Mouse (Mus musculus): ENCODE data around the gene Armc9. TPM values are rescaled to one million over a fixed set of nuclear protein-coding genes. Genes with fewer than 3 reads are reported as not detected.
A peak's percentile ranks its signal among the peaks of the same experiment; 100 is the strongest.

The Armc9 gene
- polyA plus RNA-seq, 1 experiment from 2014 or later = 38.7 TPM

DNA sequence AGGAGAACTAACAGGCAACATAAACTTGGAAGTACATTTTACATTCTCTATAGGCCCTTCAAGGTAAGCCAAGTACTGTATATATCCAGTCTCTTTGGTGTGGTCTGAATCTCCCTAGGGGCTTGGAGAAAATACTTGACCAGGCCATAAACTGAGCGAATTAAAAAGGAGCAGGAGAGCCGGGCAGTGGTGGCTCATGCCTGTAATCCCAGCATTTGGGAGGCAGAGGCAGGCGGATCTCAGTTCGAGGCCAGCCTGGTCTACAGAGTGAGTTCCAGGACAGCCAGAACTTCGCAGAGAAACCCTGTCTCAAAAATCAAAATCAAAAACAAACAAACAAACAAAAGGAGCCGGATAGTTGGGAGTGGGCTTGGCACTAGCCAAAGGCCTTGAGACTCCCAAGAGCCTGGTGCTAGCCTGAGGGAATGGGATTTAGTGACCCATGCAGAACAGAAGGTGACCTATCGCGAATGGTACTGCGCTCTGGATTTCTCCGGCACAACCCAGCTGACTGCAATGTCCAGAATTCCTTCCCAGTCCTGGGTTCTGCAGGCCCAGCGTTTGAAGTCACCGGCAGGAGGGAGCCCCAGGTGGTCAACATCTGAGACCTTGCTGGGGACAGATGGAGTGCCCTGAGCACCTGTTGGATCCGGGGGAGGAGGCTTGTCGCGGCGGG, 158.7 kb downstream of the Armc9 start:
- peak overlapping the region; percentile 31; the same call in 1 of the 2 replicates for H3K4me3 ChIP-seq
- WGBS = 50% methylated on average over 16 of the region's 16 CpGs
- H3K36me3 ChIP-seq (replicated peaks) = no peaks in the 10 kb centered on the region
- peaks cover 36% of the 10 kb centered on the region for H3K4me1 ChIP-seq
- DNase-seq (ENCODE audit: extremely low spot score, low spot score) = no peak
- H3K27ac ChIP-seq = peak overlapping the region; percentile 21; the same call in 1 of the 2 replicates
- H3K9me3 ChIP-seq = no peaks in the 10 kb centered on the region
- H3K27me3 ChIP-seq (ENCODE audit: poor library complexity, severe bottlenecking) = peaks cover 11% of the 10 kb centered on the region; the same call in 1 of the 2 replicates

- peaks cover 31% of the 10 kb centered on the region for H3K4me1 ChIP-seq
- 20% methylated on average over 15 of the region's 15 CpGs for WGBS
- H3K4me3 ChIP-seq = peak overlapping the region; percentile 31; the same call in 1 of the 2 replicates
- peak overlapping the region; percentile 21; the same call in 1 of the 2 replicates for H3K27ac ChIP-seq
- no peak for DNase-seq (ENCODE audit: extremely low spot score, low spot score)
- no peaks in the 10 kb centered on the region for H3K9me3 ChIP-seq
- peaks cover 11% of the 10 kb centered on the region; the same call in 1 of the 2 replicates for H3K27me3 ChIP-seq (ENCODE audit: poor library complexity, severe bottlenecking)
- H3K36me3 ChIP-seq (replicated peaks) = no peaks in the 10 kb centered on the region
Measured at GRCm38 (mm10) chr1:86313772-86314125, 159.2 kb downstream of the Armc9 start.

GRCm38 (mm10) chr1:86320822-86321413, 166.3 kb downstream of the Armc9 start:
- WGBS = 91% methylated on average over 8 of the region's 8 CpGs
- no peak for DNase-seq (ENCODE audit: extremely low spot score, low spot score)
- no peaks in the 10 kb centered on the region for H3K4me1 ChIP-seq
- no peak overlapping the region for H3K27ac ChIP-seq
- H3K27me3 ChIP-seq (ENCODE audit: poor library complexity, severe bottlenecking) = no peaks in the 10 kb centered on the region
- no peak overlapping the region for H3K4me3 ChIP-seq
- peaks cover 3% of the 10 kb centered on the region for H3K9me3 ChIP-seq
- no peaks in the 10 kb centered on the region for H3K36me3 ChIP-seq (replicated peaks)

Other genes with a start within 250 kb of the Armc9 start
- gene 4933407L21Rik, start 226.3 kb upstream of the Armc9 start, polyA plus RNA-seq (2016; fragmentation: Nextera tagmentation; extraction: Ambion mirVana) = 0.30 and 0.87 TPM in 2 replicates
- gene Gpr55, start 193.8 kb upstream of the Armc9 start, polyA plus RNA-seq (2016; fragmentation: Nextera tagmentation; extraction: Ambion mirVana) = not detected in 2 replicates
- not detected in 2 replicates for gene Spata3, start 138.0 kb upstream of the Armc9 start, polyA plus RNA-seq (2016; fragmentation: Nextera tagmentation; extraction: Ambion mirVana)
- 0.22 and 0.26 TPM in 2 replicates for gene 2810459M11Rik, start 108.9 kb upstream of the Armc9 start, polyA plus RNA-seq (2016; fragmentation: Nextera tagmentation; extraction: Ambion mirVana)
- 244 and 249 TPM in 2 replicates for gene Psmd1, start 90.4 kb upstream of the Armc9 start, polyA plus RNA-seq (2016; fragmentation: Nextera tagmentation; extraction: Ambion mirVana)
- gene Htr2b, start 42.8 kb upstream of the Armc9 start, polyA plus RNA-seq (2016; fragmentation: Nextera tagmentation; extraction: Ambion mirVana) = 0.18 and 0.19 TPM in 2 replicates
- gene Gm21972, start 21.1 kb upstream of the Armc9 start, polyA plus RNA-seq (2016; fragmentation: Nextera tagmentation; extraction: Ambion mirVana) = 0.20 TPM in 1 of 2 replicates, not detected in the other
- 4.5 and 4.9 TPM in 2 replicates for gene B3gnt7, start 148.1 kb downstream of the Armc9 start, polyA plus RNA-seq (2016; fragmentation: Nextera tagmentation; extraction: Ambion mirVana)
- gene Ncl, start 204.6 kb downstream of the Armc9 start, polyA plus RNA-seq (2016; fragmentation: Nextera tagmentation; extraction: Ambion mirVana) = 644 and 705 TPM in 2 replicates